8 mouse cellular contexts compared by ENCODE assay signal in genomic region chr9:75559512-75560012, GRCm38 (mm10). TPM values are rescaled to one million over a fixed set of nuclear protein-coding genes. Genes with fewer than 3 reads are reported as not detected.
DNase-seq lines count a peak whose midpoint lies in the region; ATAC-seq and TF ChIP-seq lines count a peak whose summit lies in the region.

Gene Tmod3 (minus strand): TSS chr9:75559657.

- WGBS in forebrain, embryonic 14.5 days, result 3% methylated on average over 21 of the region's 21 CpGs
- WGBS in lung, adult 2 months, result 1% methylated on average over 21 of the region's 21 CpGs

- no peak for TF ChIP-seq CTCF in lung, adult 2 months (IDR thresholded peaks at IDR 0.05; ENCODE audit: insufficient read depth, low read length)

- peak; percentile 97 for TF ChIP-seq POLR2A in lung, adult 2 months (IDR thresholded peaks at IDR 0.05; ENCODE audit: borderline replicate concordance, extremely low read depth, low read depth, low read length)

- no peaks in the 10 kb centered on the region for H3K36me3 ChIP-seq in forebrain, embryonic 14.5 days (ENCODE audit: control insufficient read depth, insufficient read depth, low read length)

- no peaks in the 10 kb centered on the region for H3K27me3 ChIP-seq in forebrain, embryonic 14.5 days (replicated peaks; ENCODE audit: control insufficient read depth, insufficient read depth, low read length)

- H3K4me3 ChIP-seq in forebrain, embryonic 14.5 days (ENCODE audit: low read depth, low read length), result peak within 1 kb of the TSS; percentile 93
- peak within 1 kb of the TSS; percentile 81 for H3K4me3 ChIP-seq in lung, adult 2 months (replicated peaks; ENCODE audit: extremely low read depth, low read depth, low read length)

- intact Hi-C loops in heart, postnatal 14 days (cut with DNase I), result loop anchor here (2.0 kb wide), 1 partner anchor 37 kb away; no protein-coding TSS in a partner anchor

- peaks cover 4% of the 10 kb centered on the region; the same call in 1 of the 2 replicates for H3K4me1 ChIP-seq in forebrain, embryonic 14.5 days (ENCODE audit: control insufficient read depth, insufficient read depth, low read length)
- peaks cover 28% of the 10 kb centered on the region for H3K4me1 ChIP-seq in lung, adult 2 months (ENCODE audit: control insufficient read depth, insufficient read depth, low read length)

- peak; percentile 96 for DNase-seq in ES-CJ7 (ENCODE audit: low read depth, low spot score)
- peak; percentile 92 for DNase-seq in cerebellum, adult 11 months
- peak; percentile 96 for DNase-seq in forebrain, embryonic 14.5 days (ENCODE audit: low spot score)
- peak; percentile 96 to 97 for DNase-seq in heart, postnatal 14 days
- peak; percentile 90 to 94 for DNase-seq in layer of hippocampus, adult 18-20 months (ENCODE audit: low spot score in 2 of 2)
- DNase-seq in lung, adult 2 months, result peak; percentile 97
- DNase-seq in thymus, adult 18-20 months, result peak; percentile 91 to 94

- no peaks in the 10 kb centered on the region for H3K9me3 ChIP-seq in forebrain, embryonic 14.5 days (replicated peaks; ENCODE audit: control insufficient read depth, low read length)

- peak within 1 kb of the TSS; percentile 68 for H3K4me2 ChIP-seq in forebrain, embryonic 14.5 days (ENCODE audit: low read length)

- peak; percentile 99 for ATAC-seq in forebrain, embryonic 14.5 days
- ATAC-seq in neutrophil, adult 5-6 weeks (ENCODE audit: extremely low read depth, insufficient number of reproducible peaks, low FRiP score, poor library complexity, severe bottlenecking), result peak; percentile 97

- H3K9ac ChIP-seq in forebrain, embryonic 14.5 days (ENCODE audit: low read length), result peak within 1 kb of the TSS; percentile 85

- H3K27ac ChIP-seq in forebrain, embryonic 14.5 days (ENCODE audit: low read depth, low read length), result peak within 1 kb of the TSS; percentile 33; the same call in 1 of the 2 replicates

RNA-seq across cellular contexts. Expression of gene Tmod3, which starts in this region (rescaled TPM):
- 92.4 and 104 TPM in 2 replicates for polyA plus RNA-seq in forebrain, embryonic 14.5 days (2014; fragmentation: Nextera tagmentation; extraction: Ambion mirVana)
- 10 to 100 TPM; 85.9 to 86.1 TPM for total RNA-seq in heart, postnatal 14 days (2021)
- 10 to 100 TPM; 39.9 to 41.2 TPM for total RNA-seq in layer of hippocampus, adult 18-20 months (2021)
- 30.9 and 46.5 TPM in 2 replicates for polyA plus RNA-seq in lung, adult 2 months (2012; rRNA removed)
- 316 and 327 TPM in 2 replicates for total RNA-seq in neutrophil, adult 5-6 weeks (2017)

Comparison
In these comparisons a context has a peak if more than half of its experiments do, and no peak if none do; other contexts are left out.
1. Peak in every context shown above with its lines: DNase-seq, ATAC-seq, H3K4me3 ChIP-seq and H3K27ac ChIP-seq.